Mouse (Mus musculus) large intestine, adult 2 months (tissue): Measurements from ENCODE around the gene Slc2a4. TPM values are rescaled to one million over a fixed set of nuclear protein-coding genes. Genes with fewer than 3 reads are reported as not detected.
"Not testable (repeated sequence)": the region's sequence is repeated elsewhere in the genome, so short reads cannot be mapped to it uniquely, and the experiment has no call there.

Experiments used
- DNase-seq: peaks from one replicate; pipeline ENCODE4 v3.0.0-alpha.2; 2012; ENCODE audit warnings: low read depth, low spot score
- WGBS: fragments of 180-500 bp; shearing (Covaris S2); methylation state at CpG from one replicate; pipeline ENCODE4 v1.1.7; 2018; 5-methylcytosine and 5-hydroxymethylcytosine counted together
- polyA plus RNA-seq: library from polyadenylated mRNA; depleted of rRNA; stranded (reverse); fragments of >200 nt; gene quantifications from 2 replicates; pipeline ENCODE4 v1.2.3, GENCODE M21; 2012

Slc2a4 gene
- polyA plus RNA-seq, 1 experiment, result 27.5 TPM

DNA sequence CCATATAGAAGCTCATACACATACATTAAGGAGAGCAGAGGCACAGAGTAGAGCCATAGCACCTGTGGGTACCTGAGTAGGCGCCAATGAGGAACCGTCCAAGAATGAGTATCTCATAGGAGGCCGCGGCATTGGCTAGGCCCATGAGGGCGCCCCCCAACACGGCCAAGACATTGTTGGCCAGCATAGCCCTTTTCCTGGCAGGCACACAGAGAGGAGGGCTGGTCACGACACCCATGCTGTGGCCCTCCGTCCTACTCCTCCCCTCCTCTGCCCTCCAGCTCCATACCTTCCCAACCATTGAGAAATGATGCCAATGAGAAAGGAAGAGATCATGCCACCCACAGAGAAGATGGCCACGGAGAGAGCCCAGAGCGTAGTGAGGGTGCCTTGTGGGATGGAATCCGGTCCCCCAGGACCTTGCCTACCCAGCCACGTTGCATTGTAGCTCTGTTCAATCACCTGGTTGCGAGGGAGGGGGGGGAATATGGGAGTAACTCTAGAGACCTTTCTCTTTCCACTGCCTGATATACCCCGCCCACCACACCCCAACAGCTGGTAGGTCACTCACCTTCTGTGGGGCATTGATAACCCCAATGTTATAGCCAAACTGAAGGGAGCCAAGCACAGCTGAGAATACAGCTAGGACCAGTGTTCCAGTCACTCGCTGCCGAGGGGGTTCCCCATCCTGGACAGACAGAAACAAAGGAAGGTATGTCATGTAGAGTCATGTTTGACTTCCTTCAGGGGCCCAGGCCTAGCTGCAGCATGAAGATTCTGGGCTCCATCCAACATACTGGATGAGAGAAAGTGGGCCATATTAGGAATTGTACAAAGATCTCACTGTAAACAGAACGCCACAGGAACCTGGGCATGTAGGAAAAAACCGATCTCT, 1.7 kb downstream of the Slc2a4 start:
- no peak for DNase-seq
- WGBS, result 81% methylated on average over 18 of the region's 18 CpGs

- DNase-seq, result no peak
- WGBS, result 73% methylated on average over 13 of the region's 13 CpGs
Measured at GRCm38 (mm10) chr11:69945216-69945615, 2.8 kb downstream of the Slc2a4 start.

GRCm38 (mm10) chr11:69940962-69941361, 7.0 kb downstream of the Slc2a4 start:
- 91% methylated on average over 4 of the region's 4 CpGs for WGBS
- no peak for DNase-seq

DNA sequence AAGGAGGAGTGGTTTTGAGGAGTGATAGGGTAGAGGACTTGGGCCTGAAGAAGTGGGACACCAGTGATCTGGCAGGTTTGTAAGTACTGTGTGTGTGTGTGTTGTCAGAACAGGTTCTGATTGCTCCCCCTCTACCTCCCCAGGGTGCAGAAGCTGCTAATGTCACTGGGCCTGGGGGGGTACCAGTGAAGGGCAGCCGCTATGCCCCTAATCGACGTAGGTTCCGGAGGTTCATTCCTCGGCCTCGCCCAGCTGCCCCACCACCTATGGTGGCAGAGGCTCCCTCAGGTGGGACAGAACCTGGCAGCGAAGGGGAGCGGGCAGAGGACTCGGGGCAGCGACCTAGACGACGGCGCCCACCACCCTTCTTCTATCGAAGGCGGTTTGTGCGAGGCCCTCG, 8.3 kb downstream of the Slc2a4 start:
- WGBS, result 94% methylated on average over 17 of the region's 17 CpGs
- DNase-seq, result no peak

DNA sequence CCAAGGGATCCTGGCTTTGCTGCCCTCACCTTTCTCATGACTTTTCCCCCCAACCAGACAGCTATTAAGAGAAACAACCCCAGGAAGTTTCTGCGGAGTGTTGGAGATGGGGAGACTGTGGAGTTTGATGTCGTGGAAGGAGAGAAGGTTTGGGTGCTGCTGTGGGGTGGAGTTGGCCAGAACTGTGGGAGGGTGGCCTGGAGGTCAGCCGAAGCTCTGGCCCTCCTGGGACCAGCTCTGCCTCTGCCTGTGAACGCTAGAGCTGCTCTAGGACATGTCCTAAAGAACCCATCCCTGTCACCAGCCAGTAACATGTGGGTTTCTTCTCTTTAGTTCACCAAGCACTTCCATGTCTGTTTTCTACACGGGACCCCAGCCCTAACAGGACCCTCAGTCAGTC, 8.8 kb downstream of the Slc2a4 start:
- DNase-seq, result no peak
- 67% methylated on average over 5 of the region's 5 CpGs for WGBS

DNA sequence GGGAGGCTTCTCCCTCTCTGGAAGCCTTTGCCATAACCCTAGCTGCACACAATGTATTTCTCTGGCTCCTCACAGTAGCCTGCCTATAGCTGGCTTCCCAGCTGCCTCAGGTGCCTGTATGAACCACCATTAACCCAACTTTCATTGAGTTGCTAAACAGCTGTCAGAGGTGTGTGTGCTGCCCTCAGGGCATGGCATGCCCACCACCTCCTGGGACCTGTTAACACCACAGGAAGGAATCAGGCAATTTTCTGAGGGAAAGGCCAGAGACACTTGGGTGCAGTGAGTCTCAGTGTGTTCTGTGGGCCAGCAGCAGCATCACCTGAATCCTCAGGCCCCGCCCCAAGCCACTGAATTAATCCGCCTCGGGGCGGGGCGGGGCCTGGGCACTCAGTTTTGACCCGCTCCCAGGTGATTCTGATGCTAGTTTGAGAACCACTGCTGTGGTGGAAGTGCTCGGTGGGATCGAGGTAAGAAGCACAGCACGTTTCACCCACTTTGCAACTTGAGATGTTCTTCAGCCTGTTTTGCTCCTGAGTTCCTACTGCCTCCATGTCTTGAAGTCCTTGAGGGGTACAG, 9.5 kb downstream of the Slc2a4 start:
- no peak for DNase-seq
- 43% methylated on average over 9 of the region's 9 CpGs for WGBS

DNA sequence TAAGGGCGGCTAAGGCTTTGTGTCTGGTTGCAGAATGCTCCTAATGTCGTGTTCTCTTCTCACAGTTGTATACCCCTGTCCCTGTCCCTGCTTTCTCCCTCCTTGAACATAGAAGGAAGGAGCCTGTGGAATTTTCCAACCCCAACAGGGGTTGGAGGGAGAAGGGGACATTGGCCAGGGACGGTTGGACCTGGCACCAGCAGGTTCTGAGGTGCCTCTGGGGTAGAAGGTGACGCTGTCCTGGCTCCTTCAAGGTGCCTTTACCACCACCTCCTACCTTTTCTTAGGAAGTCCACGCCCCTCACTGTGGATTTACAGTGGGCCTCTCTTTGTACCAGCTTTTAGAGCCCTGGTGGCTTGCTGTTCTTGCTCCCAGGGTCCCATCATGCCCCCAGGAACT, 10.2 kb downstream of the Slc2a4 start:
- WGBS, result 59% methylated on average over 5 of the region's 5 CpGs
- DNase-seq, result no peak

GRCm38 (mm10) chr11:69937385-69937784, 10.6 kb downstream of the Slc2a4 start:
- 19% methylated on average over 4 of the region's 4 CpGs for WGBS
- DNase-seq, result no peak

DNA sequence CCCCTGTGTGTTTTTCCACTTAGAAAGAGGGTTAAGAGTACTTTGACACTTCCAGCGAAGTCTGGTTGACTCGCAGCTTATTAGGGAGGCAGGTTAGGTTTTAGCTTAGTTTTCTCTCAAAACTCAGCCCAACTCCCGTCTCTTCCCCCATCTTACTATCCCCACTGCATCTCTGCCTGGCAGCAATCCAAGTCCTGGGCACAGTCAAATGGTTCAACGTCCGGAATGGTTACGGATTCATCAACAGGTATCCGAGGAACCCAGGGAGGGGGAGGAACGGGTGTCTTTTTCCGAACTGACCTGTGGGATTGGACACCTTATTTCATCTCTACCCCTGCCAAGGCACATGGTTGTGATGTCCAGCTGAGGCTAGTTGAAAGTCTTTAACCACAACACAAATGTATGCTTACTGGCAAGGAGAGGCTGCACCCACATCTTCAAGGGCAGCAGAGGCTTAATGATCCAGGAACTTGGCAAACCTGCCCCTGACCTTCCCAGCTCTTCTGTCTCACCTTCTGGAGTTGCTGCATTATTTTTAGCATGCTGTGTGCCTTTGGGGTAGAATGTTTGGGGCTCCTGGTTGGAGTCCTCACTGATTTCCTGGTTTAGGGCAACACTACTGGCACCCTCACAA, 11.2 kb downstream of the Slc2a4 start:
- no peak for DNase-seq
- WGBS, result 12% methylated on average over 9 of the region's 9 CpGs

DNA sequence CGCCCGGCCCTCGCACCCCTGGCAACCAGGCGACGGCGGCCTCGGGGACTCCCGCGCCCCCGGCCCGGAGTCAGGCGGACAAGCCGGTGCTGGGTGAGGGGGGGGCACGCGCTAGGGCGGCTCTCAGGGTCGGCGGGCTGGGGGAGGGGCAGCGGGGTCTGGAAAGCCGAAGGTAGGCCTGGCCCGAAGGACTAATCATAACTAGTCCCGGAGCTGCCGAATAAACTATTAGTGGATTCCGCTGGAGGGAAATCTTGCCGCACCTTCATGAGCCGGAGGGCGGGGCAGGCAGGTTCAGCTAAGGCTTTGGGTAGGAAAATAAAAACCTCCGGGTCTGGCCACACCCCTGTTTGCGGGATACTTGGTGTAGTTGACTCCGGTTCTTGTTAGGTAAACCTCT, 11.8 kb downstream of the Slc2a4 start:
- WGBS, result under 1% methylated on average over 30 of the region's 30 CpGs
- DNase-seq, result no peak

GRCm38 (mm10) chr11:69935137-69935879, 12.7 kb downstream of the Slc2a4 start, which contains the start of gene Ybx2:
Gene Ybx2, plus strand, starts transcription at chr11:69935796.
- 2% methylated on average over 60 of the region's 62 CpGs for WGBS
- no peak for DNase-seq

- no peak for DNase-seq
- WGBS, result 13% methylated on average over 6 of the region's 6 CpGs
Measured at GRCm38 (mm10) chr11:69934681-69935080, 13.3 kb downstream of the Slc2a4 start.

DNA sequence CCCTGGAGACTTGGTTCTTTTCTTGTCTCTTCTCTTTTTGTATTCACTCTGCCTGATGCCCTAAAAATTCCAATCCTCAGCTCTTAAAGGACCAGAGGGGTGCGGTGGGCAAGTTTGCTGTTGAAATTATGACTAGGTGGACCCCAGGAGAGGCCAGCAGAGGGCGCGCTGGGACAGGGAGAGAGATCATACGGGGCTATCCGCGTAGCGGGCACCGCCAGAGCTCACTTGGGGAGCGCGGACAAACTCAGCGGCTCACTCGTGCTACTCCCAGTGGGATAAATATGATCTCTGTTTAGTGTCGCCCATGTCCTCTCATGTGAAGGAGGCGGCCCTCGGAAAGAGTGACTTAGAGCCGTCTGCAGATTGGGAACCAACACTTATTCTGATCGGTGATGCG, 13.8 kb downstream of the Slc2a4 start:
- no peak for DNase-seq
- 2% methylated on average over 18 of the region's 18 CpGs for WGBS

DNA sequence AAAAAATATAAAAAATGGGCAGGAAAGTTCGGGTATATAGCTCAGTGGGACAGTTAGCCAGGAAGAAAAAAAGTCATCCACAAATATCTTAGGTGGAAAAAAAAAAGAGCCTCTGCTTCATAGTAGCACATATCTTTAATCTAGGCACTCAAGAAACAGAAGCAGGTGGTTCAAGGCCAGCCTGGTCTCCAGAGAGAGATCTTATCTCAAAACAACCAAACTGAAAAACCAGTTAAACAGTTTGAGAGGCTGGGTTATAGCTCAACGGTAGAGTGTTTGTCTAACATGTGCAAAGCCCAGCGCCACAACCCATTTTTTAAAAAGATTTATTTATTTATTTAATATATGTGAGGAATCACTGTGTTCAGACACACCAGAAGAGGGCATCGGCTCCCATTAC, 14.9 kb downstream of the Slc2a4 start:
- WGBS, result 48% methylated on average over 4 of the region's 4 CpGs

DNA sequence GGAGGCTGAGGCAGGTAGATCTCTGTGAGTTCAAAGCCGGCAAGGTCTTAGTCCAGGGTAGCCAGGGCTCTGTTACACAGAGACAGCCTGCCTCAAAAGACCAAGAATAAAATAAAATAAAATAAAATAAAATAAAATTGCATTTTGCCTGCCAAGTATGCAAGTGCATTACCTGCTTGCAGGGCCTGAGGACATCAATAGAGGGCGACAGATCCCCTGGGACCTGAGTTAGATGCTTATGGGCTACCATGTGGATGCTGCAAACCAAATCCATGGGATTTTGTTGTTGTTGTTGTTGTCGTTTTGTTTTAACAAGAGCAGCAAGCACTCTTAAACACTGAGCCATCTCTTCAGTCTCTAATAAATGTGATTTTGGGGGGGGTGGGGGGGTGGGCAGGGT, 15.7 kb downstream of the Slc2a4 start:
- WGBS, result 46% methylated on average over 3 of the region's 3 CpGs
- no peak for DNase-seq

More for the DNA sequence above, 14.9 kb downstream of the Slc2a4 start:
- no peak for DNase-seq

- no peak for DNase-seq
- WGBS, result 68% methylated on average over 8 of the region's 8 CpGs
Measured at GRCm38 (mm10) chr11:69931769-69932168, 16.2 kb downstream of the Slc2a4 start.

GRCm38 (mm10) chr11:69930967-69931537, 16.9 kb downstream of the Slc2a4 start:
- WGBS, result 64% methylated on average over 3 of the region's 3 CpGs
- no peak for DNase-seq

- not testable (repeated sequence) for DNase-seq
- WGBS, result 90% methylated on average over 8 of the region's 8 CpGs
Measured at GRCm38 (mm10) chr11:69930176-69930575, 17.8 kb downstream of the Slc2a4 start.

DNA sequence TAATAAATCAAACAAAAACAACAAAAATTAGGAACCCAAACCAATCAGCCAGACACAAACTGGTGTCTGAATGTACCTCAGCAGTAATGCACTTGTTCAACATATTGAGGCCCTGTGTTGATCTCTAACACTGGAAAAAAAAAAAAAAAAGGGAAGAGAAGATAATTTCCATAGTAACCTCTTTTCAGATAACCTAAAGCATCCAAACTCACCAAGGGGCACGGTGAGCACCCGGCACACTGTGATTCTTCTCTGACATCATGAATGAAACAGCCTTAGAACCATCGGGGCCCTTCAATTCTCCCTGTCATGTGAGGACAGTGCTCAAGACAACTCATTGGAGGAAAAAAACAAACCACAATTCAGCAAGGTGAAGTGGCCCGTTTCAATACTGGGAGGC, 18.3 kb downstream of the Slc2a4 start:
- WGBS, result 65% methylated on average over 4 of the region's 4 CpGs
- DNase-seq, result no peak

DNA sequence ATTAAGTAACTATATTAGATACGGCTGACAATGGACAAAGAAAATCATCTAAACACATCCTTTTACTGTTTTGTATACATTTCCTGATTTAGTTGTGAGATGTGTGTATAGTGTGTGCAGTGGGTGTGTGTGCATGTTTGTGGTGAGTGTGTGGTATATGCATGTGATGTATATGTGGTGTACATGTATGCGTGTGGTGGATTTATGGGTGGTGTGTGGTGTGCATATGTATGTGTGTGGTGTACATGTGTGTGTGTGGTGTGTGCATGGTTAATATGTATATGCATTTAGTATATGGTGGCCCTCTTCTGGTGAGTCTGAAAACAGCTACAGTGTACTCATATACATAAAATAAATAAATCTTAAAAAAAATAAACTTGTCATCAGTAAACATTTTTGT, 20.5 kb downstream of the Slc2a4 start:
- 94% methylated on average over 2 of the region's 2 CpGs for WGBS
- no peak for DNase-seq
